Mouse (Mus musculus): ENCODE results near the gene Vps51. TPM values are rescaled to one million over a fixed set of nuclear protein-coding genes. Genes with fewer than 3 reads are reported as not detected.

Vps51 gene
- total RNA-seq, 1 experiment = 36.9 TPM

DNA sequence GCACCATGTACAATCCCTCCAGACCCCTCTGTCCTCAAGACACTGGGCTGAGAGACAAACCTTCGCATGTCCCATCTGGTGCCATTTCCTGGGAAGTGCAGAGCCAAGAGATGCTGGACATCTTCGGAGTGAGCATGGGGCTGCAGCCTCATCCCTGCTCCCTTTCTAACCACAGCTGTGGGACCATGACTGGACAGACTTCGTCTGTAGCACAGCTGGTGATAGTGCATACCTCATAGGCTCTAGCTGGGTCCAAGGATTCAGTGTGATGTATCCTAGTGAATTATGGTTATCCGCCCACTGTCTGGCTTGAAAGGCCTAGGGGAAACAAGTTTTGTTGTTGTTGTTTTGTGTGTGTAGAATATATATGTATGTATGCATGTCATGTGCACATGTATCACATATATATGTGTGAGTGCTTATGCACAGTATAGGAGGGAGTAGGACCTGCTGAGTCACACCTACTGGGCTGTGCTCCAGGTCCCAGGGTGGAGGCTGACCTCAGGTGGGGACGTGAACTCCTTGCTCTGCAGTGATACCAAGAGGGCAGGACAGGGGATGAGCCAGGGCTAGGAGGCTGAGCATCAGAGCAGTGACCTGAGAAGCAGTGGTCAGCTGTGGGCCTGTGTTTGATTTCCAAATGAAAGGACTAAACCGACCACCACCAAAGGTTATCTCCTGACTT lies 25.3 kb upstream of the Vps51 start:
- peaks cover 0 to 15% of the 10 kb centered on the region in 2 experiments; a peak in 2 of 4 replicates for H3K4me1 ChIP-seq (ENCODE audit: control insufficient read depth in 2 of 2, insufficient read depth in 2 of 2, low read length in 2 of 2, poor library complexity in 1 of 2)
- no peak overlapping the region for H3K9ac ChIP-seq (ENCODE audit: insufficient read depth, low read depth, low read length, poor library complexity, severe bottlenecking)
- H3K4me3 ChIP-seq (ENCODE audit: insufficient read depth in 1 of 2, low read depth in 1 of 2, low read length in 2 of 2, poor library complexity in 1 of 2, severe bottlenecking in 1 of 2) = no peak overlapping the region
- no peak overlapping the region for H3K27ac ChIP-seq (ENCODE audit: insufficient read depth, low read depth, low read length, poor library complexity, severe bottlenecking)
- H3K36me3 ChIP-seq (ENCODE audit: control insufficient read depth, insufficient read depth, low read length, poor library complexity, severe bottlenecking) = peaks cover 20% of the 10 kb centered on the region
- no peak for TF ChIP-seq HCFC1 (IDR thresholded peaks at IDR 0.05; ENCODE audit: borderline replicate concordance, insufficient read depth, low read length)
- no peak for TF ChIP-seq ZC3H11A (IDR thresholded peaks at IDR 0.05; ENCODE audit: borderline replicate concordance, low read depth, low read length)
- no peak for TF ChIP-seq MAFK (IDR thresholded peaks at IDR 0.05; ENCODE audit: insufficient read depth, low read depth, low read length)
- no peak for TF ChIP-seq ZNF384 (IDR thresholded peaks at IDR 0.05; ENCODE audit: low read depth, low read length)
- no peak for TF ChIP-seq CHD2 (IDR thresholded peaks at IDR 0.05; ENCODE audit: low read depth, low read length)
- no peaks in the 10 kb centered on the region for H3K9me3 ChIP-seq (ENCODE audit: control insufficient read depth, insufficient read depth, low read depth, low read length)
- no peak for DNase-seq (ENCODE audit: low read depth, low spot score)
- in situ Hi-C loops (cut with MboI; ENCODE audit: low sequenced_read_pairs in 2 of 2, unreplicated experiment in 2 of 2) = no loop called here

DNA sequence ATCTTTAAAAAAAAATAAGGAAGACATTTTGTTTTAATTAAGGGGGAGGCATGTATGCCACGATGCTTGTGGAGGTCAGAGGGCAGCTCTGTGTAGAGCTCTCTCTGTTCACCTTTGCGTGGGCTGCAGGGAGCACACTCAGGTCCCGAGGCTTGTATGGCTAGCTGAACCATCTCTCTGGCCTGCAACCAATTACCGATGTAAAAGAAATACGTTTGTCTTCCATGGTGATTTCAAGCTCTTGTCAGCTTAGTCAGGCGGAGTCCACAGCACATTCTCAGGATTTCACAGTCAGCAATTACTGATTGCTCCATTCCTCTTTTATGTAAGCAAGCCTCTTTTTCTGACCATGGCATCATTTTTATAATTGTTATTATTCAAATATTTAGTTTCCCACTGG lies 24.2 kb upstream of the Vps51 start:
- Histone ChIP-seq H3K4me1 (ENCODE audit: control insufficient read depth in 2 of 2, insufficient read depth in 2 of 2, low read length in 2 of 2, poor library complexity in 1 of 2) (peaks cover 0 to 15% of the 10 kb centered on the region in 2 experiments; a peak in 2 of 4 replicates), H3K4me3 (ENCODE audit: insufficient read depth in 1 of 2, low read depth in 1 of 2, low read length in 2 of 2, poor library complexity in 1 of 2, severe bottlenecking in 1 of 2) (no peak overlapping the region), H3K9ac (ENCODE audit: insufficient read depth, low read depth, low read length, poor library complexity, severe bottlenecking) (no peak overlapping the region), H3K27ac (ENCODE audit: insufficient read depth, low read depth, low read length, poor library complexity, severe bottlenecking) (no peak overlapping the region), H3K9me3 (ENCODE audit: control insufficient read depth, insufficient read depth, low read depth, low read length) (no peaks in the 10 kb centered on the region), H3K36me3 (ENCODE audit: control insufficient read depth, insufficient read depth, low read length, poor library complexity, severe bottlenecking) (peaks cover 20% of the 10 kb centered on the region)
- DNase-seq (ENCODE audit: low read depth, low spot score) = no peak
- TF ChIP-seq ZNF384 (IDR thresholded peaks at IDR 0.05; ENCODE audit: low read depth, low read length) = no peak
- no peak for TF ChIP-seq MAFK (IDR thresholded peaks at IDR 0.05; ENCODE audit: insufficient read depth, low read depth, low read length)
- no peak for TF ChIP-seq ZC3H11A (IDR thresholded peaks at IDR 0.05; ENCODE audit: borderline replicate concordance, low read depth, low read length)
- TF ChIP-seq HCFC1 (IDR thresholded peaks at IDR 0.05; ENCODE audit: borderline replicate concordance, insufficient read depth, low read length) = no peak
- no peak for TF ChIP-seq CHD2 (IDR thresholded peaks at IDR 0.05; ENCODE audit: low read depth, low read length)
- in situ Hi-C loops (cut with MboI; ENCODE audit: low sequenced_read_pairs in 2 of 2, unreplicated experiment in 2 of 2) = no loop called here

DNA sequence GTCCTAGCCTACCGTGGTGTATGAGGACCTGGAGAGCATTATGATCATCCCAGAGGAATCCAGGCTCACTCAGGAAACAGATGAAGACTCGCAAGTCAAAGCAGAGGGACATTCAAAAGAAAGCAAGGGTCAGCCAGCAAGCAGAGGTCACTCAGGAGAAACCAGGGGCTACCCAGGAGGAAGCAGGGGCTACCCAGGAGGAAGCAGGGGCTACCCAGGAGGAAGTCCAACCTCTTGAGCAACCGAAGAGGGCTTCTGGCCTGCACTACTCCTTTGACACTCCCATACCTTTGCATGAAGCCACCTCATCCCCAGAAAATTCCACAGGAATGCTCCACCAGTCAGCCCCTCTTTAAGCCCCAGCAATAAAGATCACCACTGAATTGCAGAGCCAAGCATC lies 20.8 kb upstream of the Vps51 start:
- no peak for DNase-seq (ENCODE audit: low read depth, low spot score)
- H3K27ac ChIP-seq (ENCODE audit: insufficient read depth, low read depth, low read length, poor library complexity, severe bottlenecking) = no peak overlapping the region
- peaks cover 41% of the 10 kb centered on the region for H3K36me3 ChIP-seq (ENCODE audit: control insufficient read depth, insufficient read depth, low read length, poor library complexity, severe bottlenecking)
- TF ChIP-seq ZC3H11A (IDR thresholded peaks at IDR 0.05; ENCODE audit: borderline replicate concordance, low read depth, low read length) = no peak
- no peak for TF ChIP-seq HCFC1 (IDR thresholded peaks at IDR 0.05; ENCODE audit: borderline replicate concordance, insufficient read depth, low read length)
- no peak for TF ChIP-seq CHD2 (IDR thresholded peaks at IDR 0.05; ENCODE audit: low read depth, low read length)
- no peak for TF ChIP-seq MAFK (IDR thresholded peaks at IDR 0.05; ENCODE audit: insufficient read depth, low read depth, low read length)
- no peak for TF ChIP-seq ZNF384 (IDR thresholded peaks at IDR 0.05; ENCODE audit: low read depth, low read length)
- H3K4me3 ChIP-seq (ENCODE audit: insufficient read depth in 1 of 2, low read depth in 1 of 2, low read length in 2 of 2, poor library complexity in 1 of 2, severe bottlenecking in 1 of 2) = no peak overlapping the region
- H3K9me3 ChIP-seq (ENCODE audit: control insufficient read depth, insufficient read depth, low read depth, low read length) = no peaks in the 10 kb centered on the region
- in situ Hi-C loops (cut with MboI; ENCODE audit: low sequenced_read_pairs in 2 of 2, unreplicated experiment in 2 of 2) = no loop called here
- peaks cover 0 to 9% of the 10 kb centered on the region in 2 experiments; a peak in 2 of 4 replicates for H3K4me1 ChIP-seq (ENCODE audit: control insufficient read depth in 2 of 2, insufficient read depth in 2 of 2, low read length in 2 of 2, poor library complexity in 1 of 2)
- no peak overlapping the region for H3K9ac ChIP-seq (ENCODE audit: insufficient read depth, low read depth, low read length, poor library complexity, severe bottlenecking)

DNA sequence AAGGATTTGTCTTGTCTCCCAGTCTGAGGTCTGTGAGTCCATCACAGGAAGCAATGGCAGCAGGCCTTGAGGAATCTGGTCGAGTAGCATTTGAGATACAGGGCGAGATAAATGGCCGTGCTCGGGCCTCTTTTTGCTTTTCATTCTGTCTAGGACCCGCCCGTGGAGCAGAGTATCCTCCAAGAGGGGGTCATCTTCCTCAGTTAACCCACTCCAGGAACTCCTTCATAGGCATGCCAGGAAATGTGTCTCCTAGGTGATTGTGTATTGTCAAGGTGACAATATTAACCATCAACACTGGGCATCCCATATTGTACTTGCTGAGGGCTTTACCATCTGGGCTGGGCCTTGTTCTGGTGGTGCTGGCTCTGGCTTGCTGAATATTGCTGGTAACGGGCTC lies 17.1 kb upstream of the Vps51 start, which contains the start of gene AC131692.1:
TSS of gene AC131692.1 (plus strand) at position 301 of the 400 bp plus-strand sequence.
- Histone ChIP-seq H3K4me3 (ENCODE audit: insufficient read depth in 1 of 2, low read depth in 1 of 2, low read length in 2 of 2, poor library complexity in 1 of 2, severe bottlenecking in 1 of 2) (no peak within 1 kb of the TSS), H3K36me3 (ENCODE audit: control insufficient read depth, insufficient read depth, low read length, poor library complexity, severe bottlenecking) (peaks cover 69% of the 10 kb centered on the region), H3K9ac (ENCODE audit: insufficient read depth, low read depth, low read length, poor library complexity, severe bottlenecking) (no peak within 1 kb of the TSS), H3K9me3 (ENCODE audit: control insufficient read depth, insufficient read depth, low read depth, low read length) (no peaks in the 10 kb centered on the region), H3K4me1 (ENCODE audit: control insufficient read depth in 2 of 2, insufficient read depth in 2 of 2, low read length in 2 of 2, poor library complexity in 1 of 2) (peaks cover 0 to 5% of the 10 kb centered on the region in 2 experiments; a peak in 1 of 4 replicates), H3K27ac (ENCODE audit: insufficient read depth, low read depth, low read length, poor library complexity, severe bottlenecking) (no peak within 1 kb of the TSS)
- in situ Hi-C loops (cut with MboI; ENCODE audit: low sequenced_read_pairs in 2 of 2, unreplicated experiment in 2 of 2) = no loop called here
- no peak for DNase-seq (ENCODE audit: low read depth, low spot score)
- no peak for TF ChIP-seq ZC3H11A (IDR thresholded peaks at IDR 0.05; ENCODE audit: borderline replicate concordance, low read depth, low read length)

Data from ES-E14 (cell line).